Mouse (Mus musculus): ENCODE measurements at regions not wholly inside any gene's neighbourhood (a gene's known extent, or its start where the extent isn't known, plus 50 kb on each side); places are given as distances from the start of the nearest gene placed in this dataset.

DNA sequence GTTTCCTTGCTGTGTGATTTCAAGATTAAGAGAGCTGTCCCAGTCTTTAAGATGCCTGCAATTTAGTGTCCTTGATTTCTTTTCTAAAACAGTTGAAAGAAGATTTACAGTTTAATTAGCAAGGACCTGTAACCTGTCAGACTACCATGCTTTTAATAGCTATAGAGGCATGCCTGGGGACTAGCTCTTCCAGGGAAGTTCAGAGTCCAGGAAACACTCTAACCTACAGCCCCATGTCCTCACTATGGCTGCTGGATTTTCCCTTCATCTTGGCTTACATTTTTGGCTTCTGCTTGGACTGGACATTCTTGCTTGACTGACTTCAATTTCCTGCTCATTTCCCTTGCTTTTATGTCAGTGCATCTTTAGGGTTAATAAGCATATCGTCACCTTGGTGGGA is 61.7 kb upstream of the Mtpn start:
- no peak for DNase-seq

- no peak for DNase-seq
Measured at GRCm38 (mm10) chr6:35599841-35600240, 60.2 kb upstream of the Mtpn start.

GRCm38 (mm10) chr6:35598406-35599185 is 58.9 kb upstream of the Mtpn start:
- DNase-seq, result no peak

- DNase-seq, result no peak
Measured at GRCm38 (mm10) chr6:35595012-35595411, 55.3 kb upstream of the Mtpn start.

DNA sequence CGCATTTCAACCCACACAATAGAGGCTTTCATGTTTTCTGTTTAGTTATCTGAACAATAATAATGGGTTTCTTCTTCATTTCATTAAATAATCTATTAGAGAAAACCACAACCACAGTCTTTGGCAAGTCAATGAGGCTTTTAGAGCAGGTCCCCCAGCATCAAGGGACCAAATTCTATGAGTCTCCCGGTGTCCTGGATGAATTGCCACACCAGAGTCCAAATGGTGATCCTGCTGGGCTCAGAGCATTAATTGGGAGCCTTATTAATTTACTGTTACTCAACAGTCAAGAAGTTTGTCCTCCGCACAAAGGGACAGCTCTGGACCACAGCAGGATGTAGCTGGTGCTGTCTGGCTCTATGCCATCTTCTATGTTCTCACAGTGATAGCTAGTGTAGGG is 52.5 kb upstream of the Mtpn start:
- DNase-seq, result no peak
